Mouse (Mus musculus): ENCODE measurements around the gene Disc1.

Disc1 gene

GRCm38 (mm10) chr8:125177958-125178357 is 124.0 kb downstream of the Disc1 start:
- DNase-seq (ENCODE audit: low read depth, low spot score) = no peak

GRCm38 (mm10) chr8:125183548-125184451 is 129.8 kb downstream of the Disc1 start:
- peak; percentile 79 for DNase-seq (ENCODE audit: low read depth, low spot score)

- no peak for DNase-seq (ENCODE audit: low read depth, low spot score)
These were observed 130.4 kb downstream of the Disc1 start for GRCm38 (mm10) chr8:125184452-125184817.

- peak; percentile 79 for DNase-seq (ENCODE audit: low read depth, low spot score)
These were observed 130.9 kb downstream of the Disc1 start for GRCm38 (mm10) chr8:125184881-125185280.

GRCm38 (mm10) chr8:125187044-125187443 is 133.0 kb downstream of the Disc1 start:
- DNase-seq (ENCODE audit: low read depth, low spot score) = no peak

- no peak for DNase-seq (ENCODE audit: low read depth, low spot score)
These were observed 139.7 kb downstream of the Disc1 start for GRCm38 (mm10) chr8:125193701-125194100.

GRCm38 (mm10) chr8:125195121-125195520 is 141.1 kb downstream of the Disc1 start:
- no peak for DNase-seq (ENCODE audit: low read depth, low spot score)

- DNase-seq (ENCODE audit: low read depth, low spot score) = no peak
These were observed 142.6 kb downstream of the Disc1 start for GRCm38 (mm10) chr8:125196573-125197094.

GRCm38 (mm10) chr8:125197341-125198002 is 143.5 kb downstream of the Disc1 start:
- DNase-seq (ENCODE audit: low read depth, low spot score) = no peak

- DNase-seq (ENCODE audit: low read depth, low spot score) = no peak
These were observed 144.6 kb downstream of the Disc1 start for GRCm38 (mm10) chr8:125198420-125199196.

- DNase-seq (ENCODE audit: low read depth, low spot score) = no peak
These were observed 145.4 kb downstream of the Disc1 start for GRCm38 (mm10) chr8:125199197-125199939.

GRCm38 (mm10) chr8:125200273-125200863 is 146.4 kb downstream of the Disc1 start:
- no peak for DNase-seq (ENCODE audit: low read depth, low spot score)

- DNase-seq (ENCODE audit: low read depth, low spot score) = no peak
These were observed 147.7 kb downstream of the Disc1 start for GRCm38 (mm10) chr8:125201650-125202049.

- no peak for DNase-seq (ENCODE audit: low read depth, low spot score)
These were observed 149.0 kb downstream of the Disc1 start for GRCm38 (mm10) chr8:125203016-125203415.

GRCm38 (mm10) chr8:125205556-125205955 is 151.6 kb downstream of the Disc1 start:
- no peak for DNase-seq (ENCODE audit: low read depth, low spot score)

- DNase-seq (ENCODE audit: low read depth, low spot score) = no peak
These were observed 152.4 kb downstream of the Disc1 start for GRCm38 (mm10) chr8:125206391-125206790.

GRCm38 (mm10) chr8:125206962-125207361 is 153.0 kb downstream of the Disc1 start:
- DNase-seq (ENCODE audit: low read depth, low spot score) = no peak

- no peak for DNase-seq (ENCODE audit: low read depth, low spot score)
These were observed 158.7 kb downstream of the Disc1 start for GRCm38 (mm10) chr8:125212619-125213167.

- peak; percentile 28 for DNase-seq (ENCODE audit: low read depth, low spot score)
These were observed 164.0 kb downstream of the Disc1 start for GRCm38 (mm10) chr8:125217902-125218581.

- DNase-seq (ENCODE audit: low read depth, low spot score) = no peak
These were observed 164.7 kb downstream of the Disc1 start for GRCm38 (mm10) chr8:125218669-125219068.
